Mouse (Mus musculus): Measurements from ENCODE around the gene Rassf8. TPM values are rescaled to one million over a fixed set of nuclear protein-coding genes. Genes with fewer than 3 reads are reported as not detected.

Rassf8 gene
- polyA plus RNA-seq, 1 experiment from 2014 or later, result 10.3 TPM

DNA sequence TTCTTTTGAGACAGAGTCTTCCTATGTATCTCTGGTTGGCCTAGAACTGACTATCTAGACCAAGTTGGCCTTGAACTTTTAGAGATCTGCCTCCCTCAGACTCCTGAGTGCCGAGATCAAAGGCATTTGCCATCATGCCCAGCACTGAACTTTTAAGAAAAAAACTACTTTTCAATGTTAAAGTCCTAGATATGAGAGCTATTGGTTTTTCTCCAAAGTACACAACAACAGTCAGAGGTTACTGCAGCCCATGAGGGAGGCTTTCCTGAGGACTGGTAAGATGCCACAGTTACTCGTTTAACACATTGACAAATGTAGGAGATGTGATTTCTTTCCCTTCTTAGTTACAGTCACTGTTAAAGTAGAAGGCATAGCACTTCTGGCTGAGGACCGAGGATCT is 6.5 kb upstream of the Rassf8 start:
- H3K4me3 ChIP-seq (ENCODE audit: low read depth, low read length), result no peak overlapping the region
- H3K4me2 ChIP-seq (ENCODE audit: low read depth, severe bottlenecking), result no peak overlapping the region
- no peaks in the 10 kb centered on the region for H3K9me3 ChIP-seq (ENCODE audit: control insufficient read depth, low read length)
- H3K9ac ChIP-seq (ENCODE audit: low read length), result no peak overlapping the region
- no peak overlapping the region for H3K27ac ChIP-seq (replicated peaks; ENCODE audit: low read depth, low read length)
- ATAC-seq (ENCODE audit: insufficient number of reproducible peaks, low FRiP score, low TSS enrichment, low read depth) (no peak), DNase-seq (ENCODE audit: low spot score) (no peak)
- H3K27me3 ChIP-seq (ENCODE audit: control insufficient read depth, insufficient read depth, low read length), result no peaks in the 10 kb centered on the region
- 79% methylated on average over 3 of the region's 3 CpGs for WGBS
- H3K36me3 ChIP-seq (ENCODE audit: control insufficient read depth, insufficient read depth, low read length), result no peaks in the 10 kb centered on the region
- peaks cover 13% of the 10 kb centered on the region for H3K4me1 ChIP-seq (ENCODE audit: control insufficient read depth, insufficient read depth, low read length)

GRCm38 (mm10) chr6:145745291-145745690 is 1.3 kb upstream of the Rassf8 start:
- DNase-seq (ENCODE audit: low spot score), result no peak
- Histone ChIP-seq H3K4me3 (ENCODE audit: low read depth, low read length) (no peak overlapping the region), H3K27me3 (ENCODE audit: control insufficient read depth, insufficient read depth, low read length) (no peaks in the 10 kb centered on the region), H3K9me3 (ENCODE audit: control insufficient read depth, low read length) (no peaks in the 10 kb centered on the region), H3K4me1 (ENCODE audit: control insufficient read depth, insufficient read depth, low read length) (peaks cover 5% of the 10 kb centered on the region; the same call in 1 of the 2 replicates), H3K27ac (replicated peaks; ENCODE audit: low read depth, low read length) (no peak overlapping the region), H3K36me3 (ENCODE audit: control insufficient read depth, insufficient read depth, low read length) (no peaks in the 10 kb centered on the region), H3K9ac (ENCODE audit: low read length) (no peak overlapping the region), H3K4me2 (ENCODE audit: low read depth, severe bottlenecking) (no peak overlapping the region)
- no peak for ATAC-seq (ENCODE audit: insufficient number of reproducible peaks, low FRiP score, low TSS enrichment, low read depth)
- WGBS, result 46% methylated on average over 3 of the region's 3 CpGs

- WGBS, result under 1% methylated on average over 53 of the region's 55 CpGs
Observed at GRCm38 (mm10) chr6:145746921-145747670, 548 bp downstream of the Rassf8 start.

DNA sequence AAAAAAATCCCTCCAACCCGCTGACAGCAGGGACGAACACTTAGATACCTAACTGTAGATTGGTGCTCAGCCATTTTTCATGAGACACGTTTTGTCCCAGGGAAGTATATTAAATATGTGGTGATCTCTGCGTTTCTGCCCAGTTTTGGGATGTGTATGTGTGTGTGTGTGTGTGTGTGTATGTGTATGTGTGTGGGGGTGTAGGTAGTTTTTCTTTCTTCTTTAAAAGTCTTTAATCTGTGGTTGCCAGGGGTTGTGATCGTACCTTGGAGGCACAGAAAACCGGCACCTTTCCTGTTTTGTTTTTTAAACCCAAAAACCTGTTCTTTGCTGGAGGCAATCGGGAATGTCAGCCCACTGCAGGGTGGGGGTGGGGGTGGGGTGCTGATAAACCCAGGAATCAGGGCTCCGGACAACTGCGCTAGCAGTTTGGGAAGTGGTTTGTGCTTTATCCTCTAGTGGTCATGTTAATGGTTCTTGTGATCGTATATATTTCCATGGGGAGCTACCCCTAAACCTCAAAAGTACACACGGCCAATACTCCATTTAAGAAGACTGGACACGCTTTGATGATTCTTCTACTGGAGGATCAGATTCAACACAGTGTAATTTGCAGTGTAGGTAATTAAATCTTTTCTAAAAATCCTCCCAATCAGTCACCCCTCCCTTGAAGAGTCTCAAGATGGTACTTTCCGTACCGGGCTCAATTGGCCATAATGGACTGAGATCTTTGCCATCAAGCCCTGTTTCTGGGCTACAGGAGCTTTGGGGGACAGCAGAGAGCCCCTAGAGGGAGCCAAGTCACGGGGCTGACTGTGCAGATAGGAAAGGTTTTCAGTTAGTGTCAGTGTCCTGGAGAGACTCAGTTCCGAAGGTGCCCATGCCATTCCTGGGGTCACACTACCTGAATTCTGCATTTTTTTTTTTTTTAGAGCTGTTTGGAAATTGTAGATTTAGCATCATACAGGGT is 1.4 kb downstream of the Rassf8 start:
- ATAC-seq (ENCODE audit: insufficient number of reproducible peaks, low FRiP score, low TSS enrichment, low read depth) (no peak), DNase-seq (ENCODE audit: low spot score) (no peak)
- Histone ChIP-seq H3K9me3 (ENCODE audit: control insufficient read depth, low read length) (no peaks in the 10 kb centered on the region), H3K36me3 (ENCODE audit: control insufficient read depth, insufficient read depth, low read length) (0 out of 2 replicates have a peak, but pooled peaks cover 2% of the 10 kb centered on the region), H3K4me2 (ENCODE audit: low read depth, severe bottlenecking) (peak overlapping the region; percentile 76), H3K9ac (ENCODE audit: low read length) (peak overlapping the region; percentile 87; the same call in 1 of the 2 replicates), H3K27ac (replicated peaks; ENCODE audit: low read depth, low read length) (no peak overlapping the region; the same call in 1 of the 2 replicates), H3K4me3 (ENCODE audit: low read depth, low read length) (peak overlapping the region; percentile 77), H3K27me3 (ENCODE audit: control insufficient read depth, insufficient read depth, low read length) (no peaks in the 10 kb centered on the region), H3K4me1 (ENCODE audit: control insufficient read depth, insufficient read depth, low read length) (peaks cover 5% of the 10 kb centered on the region; the same call in 1 of the 2 replicates)
- 15% methylated on average over 16 of the region's 16 CpGs for WGBS

More at GRCm38 (mm10) chr6:145746921-145747670, 548 bp downstream of the Rassf8 start:
- Histone ChIP-seq H3K4me3 (ENCODE audit: low read depth, low read length) (peak overlapping the region; percentile 77), H3K9ac (ENCODE audit: low read length) (peak overlapping the region; percentile 87), H3K36me3 (ENCODE audit: control insufficient read depth, insufficient read depth, low read length) (0 out of 2 replicates have a peak, but pooled peaks cover 2% of the 10 kb centered on the region), H3K27me3 (ENCODE audit: control insufficient read depth, insufficient read depth, low read length) (no peaks in the 10 kb centered on the region), H3K4me1 (ENCODE audit: control insufficient read depth, insufficient read depth, low read length) (peaks cover 5% of the 10 kb centered on the region; the same call in 1 of the 2 replicates), H3K4me2 (ENCODE audit: low read depth, severe bottlenecking) (peak overlapping the region; percentile 76), H3K9me3 (ENCODE audit: control insufficient read depth, low read length) (no peaks in the 10 kb centered on the region), H3K27ac (replicated peaks; ENCODE audit: low read depth, low read length) (peak overlapping the region; percentile 87)
- ATAC-seq (ENCODE audit: insufficient number of reproducible peaks, low FRiP score, low TSS enrichment, low read depth), result no peak; the same call in 1 of the 2 replicates
- peak; percentile 71 for DNase-seq (ENCODE audit: low spot score)

GRCm38 (mm10) chr6:145750394-145750793 is 3.8 kb downstream of the Rassf8 start:
- DNase-seq (ENCODE audit: low spot score) (no peak), ATAC-seq (ENCODE audit: insufficient number of reproducible peaks, low FRiP score, low TSS enrichment, low read depth) (no peak)
- H3K9me3 ChIP-seq (ENCODE audit: control insufficient read depth, low read length), result no peaks in the 10 kb centered on the region
- no peaks in the 10 kb centered on the region for H3K27me3 ChIP-seq (ENCODE audit: control insufficient read depth, insufficient read depth, low read length)
- peaks cover 5% of the 10 kb centered on the region; the same call in 1 of the 2 replicates for H3K4me1 ChIP-seq (ENCODE audit: control insufficient read depth, insufficient read depth, low read length)
- H3K4me2 ChIP-seq (ENCODE audit: low read depth, severe bottlenecking), result no peak overlapping the region
- H3K36me3 ChIP-seq (ENCODE audit: control insufficient read depth, insufficient read depth, low read length), result 0 out of 2 replicates have a peak, but pooled peaks cover 2% of the 10 kb centered on the region
- H3K9ac ChIP-seq (ENCODE audit: low read length), result no peak overlapping the region
- H3K27ac ChIP-seq (replicated peaks; ENCODE audit: low read depth, low read length), result no peak overlapping the region
- 88% methylated on average over 3 of the region's 3 CpGs for WGBS
- H3K4me3 ChIP-seq (ENCODE audit: low read depth, low read length), result no peak overlapping the region

DNA sequence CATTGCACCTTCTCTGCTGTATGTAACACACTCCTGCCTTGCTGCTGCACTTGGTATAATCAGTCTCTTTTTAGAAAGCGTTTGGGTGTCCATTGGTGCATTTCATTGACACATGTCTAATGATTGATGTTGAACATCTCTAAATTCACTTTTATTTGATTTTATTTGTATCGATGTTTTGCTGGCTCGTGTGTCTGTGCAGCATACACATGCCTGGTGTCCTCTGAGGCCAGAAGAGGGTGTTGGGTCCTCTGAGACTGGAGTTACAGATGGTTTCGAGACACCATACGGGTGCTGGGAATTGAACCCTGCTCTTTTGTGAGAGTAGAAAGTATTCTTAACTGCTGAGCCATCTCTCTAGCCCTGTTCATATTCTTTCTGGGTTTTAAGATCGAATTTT is 6.7 kb downstream of the Rassf8 start:
- no peak overlapping the region for H3K4me3 ChIP-seq (ENCODE audit: low read depth, low read length)
- WGBS, result 89% methylated on average over 6 of the region's 6 CpGs
- H3K36me3 ChIP-seq (ENCODE audit: control insufficient read depth, insufficient read depth, low read length), result 0 out of 2 replicates have a peak, but pooled peaks cover 2% of the 10 kb centered on the region
- no peaks in the 10 kb centered on the region for H3K27me3 ChIP-seq (ENCODE audit: control insufficient read depth, insufficient read depth, low read length)
- H3K9me3 ChIP-seq (ENCODE audit: control insufficient read depth, low read length), result no peaks in the 10 kb centered on the region
- H3K27ac ChIP-seq (replicated peaks; ENCODE audit: low read depth, low read length), result no peak overlapping the region
- ATAC-seq (ENCODE audit: insufficient number of reproducible peaks, low FRiP score, low TSS enrichment, low read depth) (no peak), DNase-seq (ENCODE audit: low spot score) (no peak)
- H3K9ac ChIP-seq (ENCODE audit: low read length), result no peak overlapping the region
- no peak overlapping the region for H3K4me2 ChIP-seq (ENCODE audit: low read depth, severe bottlenecking)
- peaks cover 14% of the 10 kb centered on the region for H3K4me1 ChIP-seq (ENCODE audit: control insufficient read depth, insufficient read depth, low read length)

- Histone ChIP-seq H3K9ac (ENCODE audit: low read length) (no peak overlapping the region), H3K4me2 (ENCODE audit: low read depth, severe bottlenecking) (no peak overlapping the region), H3K27me3 (ENCODE audit: control insufficient read depth, insufficient read depth, low read length) (no peaks in the 10 kb centered on the region), H3K27ac (replicated peaks; ENCODE audit: low read depth, low read length) (no peak overlapping the region), H3K4me3 (ENCODE audit: low read depth, low read length) (no peak overlapping the region), H3K36me3 (ENCODE audit: control insufficient read depth, insufficient read depth, low read length) (0 out of 2 replicates have a peak, but pooled peaks cover 2% of the 10 kb centered on the region), H3K4me1 (ENCODE audit: control insufficient read depth, insufficient read depth, low read length) (peaks cover 19% of the 10 kb centered on the region), H3K9me3 (ENCODE audit: control insufficient read depth, low read length) (no peaks in the 10 kb centered on the region)
- WGBS, result 88% methylated on average over 6 of the region's 6 CpGs
- ATAC-seq (ENCODE audit: insufficient number of reproducible peaks, low FRiP score, low TSS enrichment, low read depth) (no peak), DNase-seq (ENCODE audit: low spot score) (no peak)
Observed at GRCm38 (mm10) chr6:145754416-145754815, 7.9 kb downstream of the Rassf8 start.
